Comparison of ENCODE assay signal across 19 mouse cellular contexts in genomic region chr4:46123358-46123757, GRCm38 (mm10). TPM values are rescaled to one million over a fixed set of nuclear protein-coding genes. Genes with fewer than 3 reads are reported as not detected.
DNase-seq lines count a peak whose midpoint lies in the region; TF ChIP-seq lines count a peak whose summit lies in the region.
"Had no signal": no experiment of that assay in that cellular context is flagged by ENCODE, and none has a peak within 500 bp of the region (broad histone marks: within the 10 kb centered on the region; RNA-seq: fewer than 3 reads in every experiment).

No protein-coding gene starts in this region.

- peak; percentile 26 for DNase-seq in kidney, adult 2 months
- no peak for DNase-seq in kidney, adult 8-10 months
- peak; percentile 30 for DNase-seq in Muller cell, postnatal 12 days (ENCODE audit: inconsistent ontology term)
- no peak for DNase-seq in adrenal gland, postnatal 10 days
- DNase-seq in adrenal gland, postnatal 36 days = no peak
- DNase-seq: adrenal gland, adult 8-10 months; adrenal gland, postnatal 25 days; cerebellum, adult 11 months; cerebellum, adult 18-20 months; cerebellum, adult 9-10 months; cerebellum, postnatal 10 days; cerebellum, postnatal 25 days; forebrain, postnatal 0 days had no signal

- no peak for TF ChIP-seq CTCF in kidney, adult 2 months (conservative IDR thresholded peaks at IDR 0.05; ENCODE audit: insufficient read depth, insufficient read length, low read depth, low read length)
- no peak for TF ChIP-seq CTCF in bone marrow macrophage, adult 2 months (IDR thresholded peaks at IDR 0.05; ENCODE audit: low read depth, low read length)

- no peak overlapping the region for H3K27ac ChIP-seq in kidney, adult 2 months (ENCODE audit: insufficient read depth, low read depth, low read length)
- peak overlapping the region; percentile 68 for H3K27ac ChIP-seq in bone marrow macrophage, adult 2 months (ENCODE audit: insufficient read depth, low read depth, low read length)
- H3K27ac ChIP-seq: embryonic facial prominence, embryonic 10.5 days; embryonic facial prominence, embryonic 12.5 days; forebrain, embryonic 13.5 days; forebrain, embryonic 15.5 days had no signal

- no peak overlapping the region for H3K4me3 ChIP-seq in kidney, adult 2 months (ENCODE audit: insufficient read depth, low read depth, low read length)
- no peak overlapping the region for H3K4me3 ChIP-seq in bone marrow macrophage, adult 2 months (ENCODE audit: insufficient read depth, low read length)
- H3K4me3 ChIP-seq: embryonic facial prominence, embryonic 10.5 days; embryonic facial prominence, embryonic 12.5 days; forebrain, embryonic 13.5 days; forebrain, embryonic 15.5 days had no signal

- peaks cover 1% of the 10 kb centered on the region; the same call in 1 of the 2 replicates for H3K36me3 ChIP-seq in kidney, adult 2 months (ENCODE audit: control insufficient read depth, insufficient read depth, low read length)

- TF ChIP-seq POLR2A in kidney, adult 2 months (IDR thresholded peaks at IDR 0.05; ENCODE audit: low read depth, low read length) = no peak
- TF ChIP-seq POLR2A in bone marrow macrophage, adult 2 months (IDR thresholded peaks at IDR 0.05; ENCODE audit: borderline replicate concordance, low read depth, low read length) = no peak

- H3K4me1 ChIP-seq in kidney, adult 2 months (ENCODE audit: control insufficient read depth, insufficient read depth, low read length) = peaks cover 2% of the 10 kb centered on the region; the same call in 1 of the 2 replicates
- H3K4me1 ChIP-seq in bone marrow macrophage, adult 2 months (ENCODE audit: control insufficient read depth, insufficient read depth, low read length) = peaks cover 14% of the 10 kb centered on the region
- H3K4me1 ChIP-seq: embryonic facial prominence, embryonic 10.5 days; embryonic facial prominence, embryonic 12.5 days; forebrain, embryonic 13.5 days; forebrain, embryonic 15.5 days had no signal

- WGBS in kidney, adult 2 months = 48% methylated on average over 6 of the region's 6 CpGs

- H3K27me3 ChIP-seq in kidney, adult 2 months (replicated peaks; ENCODE audit: control insufficient read depth, insufficient read depth, low read length) = no peaks in the 10 kb centered on the region
- H3K27me3 ChIP-seq: embryonic facial prominence, embryonic 12.5 days; forebrain, embryonic 13.5 days; forebrain, embryonic 15.5 days; Patski had no signal

RNA-seq across cellular contexts. Expression of gene Ncbp1, which starts 15.1 kb away (rescaled TPM):
- polyA plus RNA-seq in kidney, adult 2 months (2012; rRNA removed) = 17.6 and 18.8 TPM in 2 replicates
- polyA plus RNA-seq in bone marrow macrophage, adult 2 months (2012; ENCODE audit: insufficient read depth, insufficient read length, missing spikeins) = 24.5 and 24.7 TPM in 2 replicates
- total RNA-seq in adrenal gland, postnatal 10 days (2021) = 10 to 100 TPM; 42.8 to 44.1 TPM
- 10 to 100 TPM; 48.5 to 49.5 TPM for total RNA-seq in adrenal gland, postnatal 36 days (2021)

RNA-seq across cellular contexts. Expression of gene Tstd2, which starts 15.1 kb away (rescaled TPM):
- polyA plus RNA-seq in kidney, adult 2 months (2012; rRNA removed) = 14.1 and 14.6 TPM in 2 replicates
- polyA plus RNA-seq in bone marrow macrophage, adult 2 months (2012; ENCODE audit: insufficient read depth, insufficient read length, missing spikeins) = 30.8 and 34.2 TPM in 2 replicates
- total RNA-seq in adrenal gland, postnatal 10 days (2021) = 10 to 100 TPM; 22.3 to 28.5 TPM
- total RNA-seq in adrenal gland, postnatal 36 days (2021) = 10 to 100 TPM; 29.4 to 29.5 TPM

Comparison
In these comparisons a context has a peak if more than half of its experiments do, and no peak if none do; other contexts are left out.
1. DNase-seq: peak in kidney, adult 2 months (single experiment) and Muller cell, postnatal 12 days (single experiment); none in kidney, adult 8-10 months (0 of 2), adrenal gland, postnatal 10 days (single experiment) and adrenal gland, postnatal 36 days (0 of 2).